Mouse (Mus musculus): ENCODE measurements at regions not wholly inside any gene's neighbourhood (a gene's known extent, or its start where the extent isn't known, plus 50 kb on each side); places are given as distances from the start of the nearest gene placed in this dataset.

DNA sequence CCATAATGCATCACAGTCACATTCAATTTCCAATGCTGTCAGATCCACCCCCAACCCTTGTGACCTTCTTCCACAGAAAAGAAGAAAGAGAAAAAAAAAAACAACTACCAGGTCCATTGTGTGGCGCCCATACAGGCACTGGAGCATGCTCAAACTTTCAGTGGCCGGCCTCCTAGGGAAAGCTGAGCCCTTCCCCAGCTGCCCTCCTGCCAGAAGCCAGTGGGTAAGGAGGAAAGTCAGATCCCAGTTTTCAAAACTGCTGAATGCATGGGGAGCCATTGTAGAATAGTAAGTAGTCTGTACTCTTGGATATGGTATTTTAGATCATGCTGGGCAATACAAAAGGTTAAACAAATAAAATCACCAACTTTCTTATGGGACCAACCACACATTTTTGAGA is 325.5 kb upstream of the Fam241a start:
- TF ChIP-seq CTCF (IDR thresholded peaks at IDR 0.05; ENCODE audit: borderline replicate concordance, control insufficient read depth, extremely low read depth, insufficient read depth, low read length, poor library complexity) (no peak), POLR2A (IDR thresholded peaks at IDR 0.05; ENCODE audit: control insufficient read depth, extremely low read depth, insufficient read depth, low read length, poor library complexity) (no peak)

Measured in thymus, adult 2 months (tissue).